Mouse (Mus musculus) limb, embryonic 14.5 days (tissue): ENCODE measurements around the gene Klf12. TPM values are rescaled to one million over a fixed set of nuclear protein-coding genes. Genes with fewer than 3 reads are reported as not detected.

Experiments used
- ATAC-seq: fragments of 200-750 bp; cut with Nextera tagmentation; 2 replicates; pipeline ENCODE4 v1.8.0; 2017; ENCODE audit warnings: low read depth, moderate number of reproducible peaks, moderate TSS enrichment; ENCODE audit not compliant: low FRiP score
- DNase-seq: peaks from one replicate; pipeline ENCODE4 v3.0.0-alpha.2; 2015; ENCODE audit warnings: low spot score
- H3K27ac ChIP-seq: fragments of 300-500 bp; sonication (generic); replicated peaks from 2 replicates; pipeline ENCODE4 v1.5.1; 2014; ENCODE audit warnings: low read depth, mild to moderate bottlenecking, low read length, moderate library complexity, mixed read lengths
- H3K27me3 ChIP-seq: fragments of 300-500 bp; sonication (generic); 2 replicates; pipeline ENCODE4 v1.6.1; 2014; ENCODE audit warnings: low read length, mixed read lengths; ENCODE audit not compliant: control insufficient read depth, insufficient read depth
- H3K36me3 ChIP-seq: fragments of 300-500 bp; sonication (generic); 2 replicates; pipeline ENCODE4 v1.6.1; 2014; ENCODE audit warnings: mild to moderate bottlenecking, low read length, moderate library complexity, mixed read lengths; ENCODE audit not compliant: control insufficient read depth, insufficient read depth
- H3K4me1 ChIP-seq: fragments of 300-500 bp; sonication (generic); 2 replicates; pipeline ENCODE4 v1.6.1; 2014; ENCODE audit warnings: antibody characterized with exemption, low read length, mixed read lengths; ENCODE audit not compliant: control insufficient read depth, insufficient read depth
- H3K4me2 ChIP-seq: fragments of 300-500 bp; sonication (generic); replicated peaks from 2 replicates; pipeline ENCODE4 v1.6.1; 2014; ENCODE audit warnings: low read depth, mild to moderate bottlenecking, low read length, moderate library complexity; ENCODE audit not compliant: severe bottlenecking
- H3K4me3 ChIP-seq: fragments of 300-500 bp; sonication (generic); replicated peaks from 2 replicates; pipeline ENCODE4 v1.5.1; 2014; ENCODE audit warnings: low read length
- H3K9ac ChIP-seq: fragments of 300-500 bp; sonication (generic); 2 replicates; pipeline ENCODE4 v1.6.1; 2014; ENCODE audit warnings: mild to moderate bottlenecking, low read depth, low read length, moderate library complexity; ENCODE audit not compliant: severe bottlenecking
- H3K9me3 ChIP-seq: fragments of 300-500 bp; sonication (generic); 2 replicates; pipeline ENCODE4 v1.6.1; 2016; ENCODE audit warnings: low read length; ENCODE audit not compliant: control insufficient read depth
- POLR2A ChIP-seq: fragments of 200-500 bp; IDR thresholded peaks from 2 replicates; pipeline ENCODE4 v1.8.0; 2012; ENCODE audit warnings: inconsistent platforms, mild to moderate bottlenecking, moderate library complexity, borderline replicate concordance; ENCODE audit not compliant: insufficient read depth, insufficient read length; ENCODE audit errors: extremely low read depth
- WGBS: fragments of 180-500 bp; shearing (Covaris S2); extraction: QIAGEN DNeasy Blood & Tissue Kit; methylation state at CpG from one replicate; pipeline ENCODE4 v1.1.7; 2014; 5-methylcytosine and 5-hydroxymethylcytosine counted together
- polyA plus RNA-seq, 2 experiments: library from polyadenylated mRNA; depleted of rRNA in 1 of 2; stranded (reverse) in 1 of 2; unstranded in 1 of 2; fragments of >200 nt; fragmentation: Nextera tagmentation in 1 of 2; extraction: Ambion mirVana in 1 of 2; gene quantifications; 2 replicates each; pipeline versions ENCODE4 v1.2.1 to v1.2.3; 2012 to 2014

Gene Klf12
- polyA plus RNA-seq, 2 experiments: 23.7 to 32.0 TPM

GRCm38 (mm10) chr14:99850350-99850749, 434.1 kb downstream of the Klf12 start:
- no peak overlapping the region for H3K9ac ChIP-seq
- ATAC-seq (no peak), DNase-seq (no peak)
- H3K4me1 ChIP-seq: no peaks in the 10 kb centered on the region
- 78% methylated on average over 10 of the region's 10 CpGs for WGBS
- H3K4me3 ChIP-seq: no peak overlapping the region
- no peaks in the 10 kb centered on the region for H3K9me3 ChIP-seq
- no peaks in the 10 kb centered on the region for H3K27me3 ChIP-seq
- no peak for TF ChIP-seq POLR2A
- H3K36me3 ChIP-seq: no peaks in the 10 kb centered on the region
- H3K4me2 ChIP-seq: no peak overlapping the region
- no peak overlapping the region for H3K27ac ChIP-seq

- Histone ChIP-seq H3K9me3 (no peaks in the 10 kb centered on the region), H3K4me1 (no peaks in the 10 kb centered on the region), H3K4me3 (no peak overlapping the region), H3K4me2 (no peak overlapping the region), H3K36me3 (no peaks in the 10 kb centered on the region), H3K27ac (no peak overlapping the region), H3K9ac (no peak overlapping the region), H3K27me3 (no peaks in the 10 kb centered on the region)
- DNase-seq (no peak), ATAC-seq (no peak)
- 88% methylated on average over 2 of the region's 2 CpGs for WGBS
- no peak for TF ChIP-seq POLR2A
Observed at GRCm38 (mm10) chr14:99847502-99847901, 437.0 kb downstream of the Klf12 start.

DNA sequence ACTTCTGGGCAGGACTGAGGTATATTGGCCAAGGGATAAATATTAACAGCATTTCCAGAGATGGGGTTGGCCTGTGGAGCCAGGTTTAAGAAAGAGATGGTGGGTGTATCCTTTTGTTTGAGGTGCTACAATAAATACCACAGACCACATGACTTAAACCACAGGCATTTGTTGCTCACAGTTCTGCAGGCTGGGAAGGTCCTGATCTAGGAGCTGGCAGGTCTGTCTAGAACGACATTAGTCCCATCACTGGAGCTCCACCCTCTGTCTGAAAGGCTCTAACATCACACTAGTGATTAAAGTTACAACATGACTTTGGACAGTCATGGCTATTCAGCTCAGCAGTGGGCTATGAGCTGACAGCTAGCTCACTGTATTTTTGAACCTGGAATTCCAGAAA, 457.8 kb downstream of the Klf12 start:
- H3K4me2 ChIP-seq: no peak overlapping the region
- H3K9me3 ChIP-seq: no peaks in the 10 kb centered on the region
- H3K36me3 ChIP-seq: no peaks in the 10 kb centered on the region
- TF ChIP-seq POLR2A: no peak
- H3K4me1 ChIP-seq: no peaks in the 10 kb centered on the region
- no peak overlapping the region for H3K27ac ChIP-seq
- no peak for ATAC-seq
- no peak overlapping the region for H3K4me3 ChIP-seq
- H3K27me3 ChIP-seq: no peaks in the 10 kb centered on the region
- DNase-seq: no peak
- no peak overlapping the region for H3K9ac ChIP-seq
- 29% methylated on average over 1 of the region's 1 CpGs for WGBS
